ENCODE assay signal across 28 mouse cellular contexts in genomic region chr2:45434169-45434568, GRCm38 (mm10).
A peak's percentile ranks its signal among the peaks of the same experiment; 100 is the strongest.
DNase-seq lines count a peak whose midpoint lies in the region; ATAC-seq and TF ChIP-seq lines count a peak whose summit lies in the region.
"Had no signal": no experiment of that assay in that cellular context is flagged by ENCODE, and none has a peak within 500 bp of the region (broad histone marks: within the 10 kb centered on the region; RNA-seq: fewer than 3 reads in every experiment).

No protein-coding gene starts in this region.

- H3K4me1 ChIP-seq in brown adipose tissue, adult 24 weeks (ENCODE audit: control insufficient read depth, insufficient read depth, insufficient read length, low read length): no peaks in the 10 kb centered on the region
- H3K4me1 ChIP-seq in liver, embryonic 12.5 days: peaks cover 24% of the 10 kb centered on the region
- no peaks in the 10 kb centered on the region for H3K4me1 ChIP-seq in liver, postnatal 0 days (ENCODE audit: insufficient read depth)
- 0 out of 2 replicates have a peak, but pooled peaks cover 5% of the 10 kb centered on the region for H3K4me1 ChIP-seq in forebrain, postnatal 0 days (ENCODE audit: insufficient read depth)

- H3K36me3 ChIP-seq in liver, embryonic 12.5 days: no peaks in the 10 kb centered on the region
- H3K36me3 ChIP-seq in liver, postnatal 0 days (replicated peaks; ENCODE audit: insufficient read depth, low read length): no peaks in the 10 kb centered on the region
- no peaks in the 10 kb centered on the region for H3K36me3 ChIP-seq in forebrain, postnatal 0 days (ENCODE audit: insufficient read depth)
- H3K36me3 ChIP-seq: limb, embryonic 12.5 days had no signal

- no peak for TF ChIP-seq CTCF in liver, postnatal 0 days (IDR thresholded peaks at IDR 0.05; ENCODE audit: low read depth)
- no peak for TF ChIP-seq CTCF in forebrain, postnatal 0 days (IDR thresholded peaks at IDR 0.05; ENCODE audit: low read depth)

- peak; percentile 93 for TF ChIP-seq EP300 in liver, postnatal 0 days (IDR thresholded peaks at IDR 0.05; ENCODE audit: low read depth)

- H3K9ac ChIP-seq in liver, embryonic 12.5 days: no peak overlapping the region
- no peak overlapping the region for H3K9ac ChIP-seq in liver, postnatal 0 days (replicated peaks)
- no peak overlapping the region for H3K9ac ChIP-seq in forebrain, postnatal 0 days
- H3K9ac ChIP-seq: forebrain, embryonic 13.5 days; hindbrain, embryonic 14.5 days; limb, embryonic 12.5 days had no signal

- 17% methylated on average over 1 of the region's 1 CpGs for WGBS in liver, embryonic 12.5 days (ENCODE audit: insufficient replicate concordance)
- WGBS in liver, postnatal 0 days (ENCODE audit: insufficient replicate concordance): 49% methylated on average over 1 of the region's 1 CpGs
- WGBS in forebrain, postnatal 0 days: 95% methylated on average over 1 of the region's 1 CpGs

- peak; percentile 12 for DNase-seq in 416B (ENCODE audit: low read depth)
- no peak for DNase-seq in liver, postnatal 0 days
- no peak for DNase-seq in forebrain, postnatal 0 days
- DNase-seq in urinary bladder, postnatal 10 days (ENCODE audit: low spot score): no peak
- DNase-seq in heart, postnatal 10 days: no peak
- DNase-seq: adrenal gland, postnatal 14 days; cerebellum, adult 2 months; cerebellum, postnatal 14 days; gastrocnemius, postnatal 36 days; heart, adult 18-20 months; heart, postnatal 4 days; kidney, postnatal 25 days; lung, adult 18-20 months; lung, postnatal 4 days; right cerebral cortex, adult 18-20 months; right cerebral cortex, postnatal 4 days; thymus, postnatal 4 days had no signal

- intact Hi-C loops in heart, postnatal 10 days (cut with DNase I): no loop called here

- peak overlapping the region; percentile 24; the same call in 1 of the 2 replicates for H3K27ac ChIP-seq in brown adipose tissue, adult 24 weeks (replicated peaks; ENCODE audit: low read depth, low read length)
- H3K27ac ChIP-seq in liver, embryonic 12.5 days: no peak overlapping the region
- no peak overlapping the region for H3K27ac ChIP-seq in liver, postnatal 0 days (ENCODE audit: low read depth)
- H3K27ac ChIP-seq in forebrain, postnatal 0 days (ENCODE audit: low read depth, low read length): no peak overlapping the region
- H3K27ac ChIP-seq: forebrain, embryonic 13.5 days; hindbrain, embryonic 14.5 days had no signal

- ATAC-seq in liver, embryonic 12.5 days: peak; percentile 92
- ATAC-seq in liver, postnatal 0 days: peak; percentile 76
- no peak for ATAC-seq in forebrain, postnatal 0 days
- ATAC-seq: CD4-positive, CD25-positive, alpha-beta regulatory T cell, adult 4 months; forebrain, embryonic 13.5 days; intestine, postnatal 0 days; lung, postnatal 0 days; midbrain, embryonic 16.5 days had no signal

- H3K9me3 ChIP-seq in liver, embryonic 12.5 days (replicated peaks): no peaks in the 10 kb centered on the region
- H3K9me3 ChIP-seq in liver, postnatal 0 days (ENCODE audit: low read length): no peaks in the 10 kb centered on the region
- no peaks in the 10 kb centered on the region for H3K9me3 ChIP-seq in forebrain, postnatal 0 days (ENCODE audit: low read length)
- H3K9me3 ChIP-seq: forebrain, embryonic 13.5 days; limb, embryonic 12.5 days had no signal

- H3K27me3 ChIP-seq in liver, embryonic 12.5 days (replicated peaks): no peaks in the 10 kb centered on the region
- H3K27me3 ChIP-seq in liver, postnatal 0 days (ENCODE audit: insufficient read depth, low read length): no peaks in the 10 kb centered on the region
- H3K27me3 ChIP-seq in forebrain, postnatal 0 days (ENCODE audit: insufficient read depth, low read length): no peaks in the 10 kb centered on the region
- H3K27me3 ChIP-seq: forebrain, embryonic 13.5 days; limb, embryonic 12.5 days had no signal

- no peak overlapping the region for H3K4me2 ChIP-seq in liver, embryonic 12.5 days
- no peak overlapping the region for H3K4me2 ChIP-seq in liver, postnatal 0 days (ENCODE audit: low read depth, low read length)
- H3K4me2 ChIP-seq in forebrain, postnatal 0 days (ENCODE audit: low read depth): no peak overlapping the region
- H3K4me2 ChIP-seq: forebrain, embryonic 13.5 days; heart, embryonic 11.5 days; hindbrain, embryonic 14.5 days; limb, embryonic 12.5 days; midbrain, embryonic 11.5 days had no signal

- no peak overlapping the region for H3K4me3 ChIP-seq in brown adipose tissue, adult 24 weeks (ENCODE audit: insufficient read depth, low read depth, low read length)
- no peak overlapping the region for H3K4me3 ChIP-seq in liver, embryonic 12.5 days
- no peak overlapping the region for H3K4me3 ChIP-seq in liver, postnatal 0 days (ENCODE audit: low read depth, low read length)
- H3K4me3 ChIP-seq in forebrain, postnatal 0 days (ENCODE audit: low read depth, low read length): no peak overlapping the region
- H3K4me3 ChIP-seq: forebrain, embryonic 13.5 days; limb, embryonic 12.5 days had no signal
